Mouse (Mus musculus) heart, adult 2 months (tissue): ENCODE results near the gene Cd19.

Experiments
- CTCF ChIP-seq: fragments of 200-600 bp; IDR thresholded peaks from 2 replicates; pipeline ENCODE4 v1.8.1; 2022; ENCODE audit warnings: antibody characterized with exemption, mild to moderate bottlenecking, moderate library complexity
- EP300 ChIP-seq: fragments of 200-500 bp; IDR thresholded peaks from 2 replicates; pipeline ENCODE4 v1.6.1; 2011; ENCODE audit warnings: low read depth, low read length, control low read depth; ENCODE audit not compliant: insufficient read depth
- POLR2A ChIP-seq: fragments of 200-500 bp; IDR thresholded peaks from 2 replicates; pipeline ENCODE4 v1.6.1; 2011; ENCODE audit warnings: mild to moderate bottlenecking, low read depth, low read length, control low read depth; ENCODE audit not compliant: insufficient read depth

GRCm38 (mm10) chr7:126376903-126377277 is 37.8 kb downstream of the Cd19 start:
- TF ChIP-seq CTCF: no peak
- TF ChIP-seq POLR2A: no peak
- no peak for TF ChIP-seq EP300
